Mouse (Mus musculus): ENCODE data around the gene Lacc1. TPM values are rescaled to one million over a fixed set of nuclear protein-coding genes. Genes with fewer than 3 reads are reported as not detected.
A peak's percentile ranks its signal among the peaks of the same experiment; 100 is the strongest.

The Lacc1 gene
- polyA plus RNA-seq (2011; ENCODE audit: insufficient read depth, insufficient read length, low replicate concordance, missing spikeins): 2.1 and 3.0 TPM in 2 replicates

DNA sequence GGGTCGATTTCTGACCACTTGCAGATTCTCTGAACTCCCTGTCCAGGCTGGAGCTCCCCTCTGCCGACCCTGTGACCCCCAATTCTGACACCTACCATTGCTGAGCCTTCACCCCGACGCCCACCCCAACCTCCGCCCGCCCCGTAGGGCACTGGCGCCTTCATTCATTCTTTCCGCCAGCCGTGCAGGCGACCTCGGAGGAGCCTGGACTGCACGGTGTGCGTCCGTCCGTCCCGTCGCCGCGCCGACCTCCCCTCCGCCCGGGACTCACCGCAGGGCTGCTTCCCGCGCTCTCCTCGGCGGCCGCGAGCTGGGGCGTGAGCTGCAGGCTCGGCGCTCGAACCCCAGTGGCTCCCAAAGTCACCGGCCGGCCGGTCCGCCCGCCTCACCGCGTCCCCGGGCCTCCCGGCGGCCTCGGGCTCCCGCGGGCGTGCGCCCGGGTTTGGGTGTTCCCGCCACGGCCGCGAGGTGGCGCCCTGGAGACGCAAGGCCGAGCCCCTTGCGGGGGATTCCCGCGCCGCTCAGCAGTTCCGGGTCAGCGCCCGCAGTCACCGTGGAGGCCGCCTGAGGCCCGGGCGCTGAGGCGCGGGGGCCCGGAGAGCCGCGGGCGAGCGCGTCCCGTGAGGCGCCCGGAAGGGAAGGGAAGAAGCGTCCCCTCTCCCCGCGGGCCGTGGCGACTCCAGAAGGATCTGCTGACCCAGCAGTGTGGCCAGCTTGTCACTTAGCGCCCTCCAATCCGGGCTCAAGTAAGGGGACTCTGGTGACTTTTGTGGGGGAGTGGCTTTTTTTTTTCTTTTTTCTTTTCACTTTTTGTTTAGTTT lies at the start of gene Lacc1, which contains the start of gene Ccdc122:
Gene Lacc1, minus strand, starts transcription at position 679 of the 821 bp plus-strand sequence.
Gene Ccdc122, plus strand, starts transcription at position 547 of the 821 bp plus-strand sequence.
- Histone ChIP-seq H3K27ac (ENCODE audit: control insufficient read depth, insufficient read depth, low read depth, low read length, poor library complexity) (peak within 1 kb of the TSS; percentile 67; the same call in 1 of the 2 replicates), H3K4me3 (replicated peaks; ENCODE audit: control insufficient read depth, low read depth, low read length) (peak within 1 kb of the TSS; percentile 63), H3K4me1 (ENCODE audit: control insufficient read depth, insufficient read depth, low read length) (peaks cover 2% of the 10 kb centered on the region)
- under 1% methylated on average over 81 of the region's 86 CpGs for WGBS
- TF ChIP-seq POLR2A (IDR thresholded peaks at IDR 0.05; ENCODE audit: borderline replicate concordance, control insufficient read depth, low read depth, low read length): peak; percentile 19; the same call in 1 of the 2 replicates
- TF ChIP-seq CTCF (IDR thresholded peaks at IDR 0.05; ENCODE audit: control insufficient read depth, insufficient read depth, low read length): peak; percentile 64

DNA sequence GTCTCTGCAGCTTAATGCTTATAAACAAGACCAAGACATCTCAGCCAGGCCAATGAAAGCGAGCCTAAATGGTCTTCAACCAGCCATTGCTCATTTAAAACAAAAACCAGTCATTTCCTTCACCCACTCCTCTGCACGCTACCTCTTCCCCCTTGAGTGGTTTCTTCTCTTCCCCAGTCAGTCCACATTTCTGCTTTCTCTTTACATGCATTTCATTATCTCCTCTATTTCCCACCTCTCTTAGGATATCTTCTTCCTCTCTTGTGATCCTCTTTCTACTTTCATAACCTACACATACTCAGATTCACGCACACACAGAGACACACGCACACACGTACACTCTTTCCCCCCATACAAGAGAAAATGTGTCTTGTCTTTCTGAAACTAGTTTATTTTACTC lies 44.5 kb upstream of the Lacc1 start:
- no peak overlapping the region for H3K4me3 ChIP-seq (replicated peaks; ENCODE audit: control insufficient read depth, low read depth, low read length)
- WGBS: 65% methylated on average over 5 of the region's 5 CpGs

DNA sequence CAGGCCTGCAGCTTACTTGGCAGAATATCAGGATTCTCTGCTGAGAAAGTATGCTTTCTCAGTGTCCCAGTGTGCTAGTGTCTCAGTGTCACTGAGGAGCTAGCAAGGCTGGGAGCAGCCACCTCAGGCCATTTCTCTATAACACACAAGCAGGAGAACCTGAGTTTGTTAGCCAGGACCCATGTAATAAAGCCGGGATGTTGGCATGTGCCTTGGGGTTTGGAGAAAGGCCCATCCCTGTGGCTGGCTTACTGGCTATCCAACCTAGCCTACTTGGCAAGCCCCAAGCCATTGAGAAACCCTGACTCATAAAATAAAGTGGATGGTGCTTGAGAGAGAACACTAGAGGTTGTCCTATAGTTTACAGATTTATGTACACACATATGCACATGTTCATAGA lies 32.7 kb upstream of the Lacc1 start:
- no peak for TF ChIP-seq CTCF (IDR thresholded peaks at IDR 0.05; ENCODE audit: control insufficient read depth, insufficient read depth, low read length)
- TF ChIP-seq POLR2A (IDR thresholded peaks at IDR 0.05; ENCODE audit: borderline replicate concordance, control insufficient read depth, low read depth, low read length): no peak
- Histone ChIP-seq H3K4me3 (replicated peaks; ENCODE audit: control insufficient read depth, low read depth, low read length) (no peak overlapping the region), H3K27ac (ENCODE audit: control insufficient read depth, insufficient read depth, low read depth, low read length, poor library complexity) (no peak overlapping the region), H3K4me1 (ENCODE audit: control insufficient read depth, insufficient read depth, low read length) (no peaks in the 10 kb centered on the region)
- 81% methylated on average over 1 of the region's 1 CpGs for WGBS

More for the DNA sequence above, 44.5 kb upstream of the Lacc1 start:
- no peak for TF ChIP-seq POLR2A (IDR thresholded peaks at IDR 0.05; ENCODE audit: borderline replicate concordance, control insufficient read depth, low read depth, low read length)
- no peak for TF ChIP-seq CTCF (IDR thresholded peaks at IDR 0.05; ENCODE audit: control insufficient read depth, insufficient read depth, low read length)
- Histone ChIP-seq H3K4me1 (ENCODE audit: control insufficient read depth, insufficient read depth, low read length) (no peaks in the 10 kb centered on the region), H3K27ac (ENCODE audit: control insufficient read depth, insufficient read depth, low read depth, low read length, poor library complexity) (no peak overlapping the region)

DNA sequence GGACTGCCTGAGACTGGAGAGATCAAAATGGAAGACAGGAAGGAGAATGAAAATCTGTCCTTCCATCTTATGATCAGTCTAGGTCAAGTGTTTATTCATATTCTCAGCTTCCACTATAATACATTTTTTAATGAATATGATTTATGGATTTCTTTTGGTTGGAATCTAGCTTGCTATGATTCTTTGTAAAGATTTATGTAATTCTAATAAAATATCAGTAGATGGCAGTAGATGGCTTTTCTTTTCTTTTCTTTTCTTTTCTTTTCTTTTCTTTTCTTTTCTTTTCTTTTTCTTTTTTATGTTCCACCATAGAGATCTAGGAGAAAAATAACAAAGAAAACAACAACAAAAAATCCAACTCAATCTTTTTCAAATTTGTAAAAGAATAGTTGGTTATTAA lies 16.6 kb upstream of the Lacc1 start:
- TF ChIP-seq CTCF (IDR thresholded peaks at IDR 0.05; ENCODE audit: control insufficient read depth, insufficient read depth, low read length): no peak
- no peak for TF ChIP-seq POLR2A (IDR thresholded peaks at IDR 0.05; ENCODE audit: borderline replicate concordance, control insufficient read depth, low read depth, low read length)
- no peaks in the 10 kb centered on the region for H3K4me1 ChIP-seq (ENCODE audit: control insufficient read depth, insufficient read depth, low read length)
- no peak overlapping the region for H3K27ac ChIP-seq (ENCODE audit: control insufficient read depth, insufficient read depth, low read depth, low read length, poor library complexity)
- no peak overlapping the region for H3K4me3 ChIP-seq (replicated peaks; ENCODE audit: control insufficient read depth, low read depth, low read length)

DNA sequence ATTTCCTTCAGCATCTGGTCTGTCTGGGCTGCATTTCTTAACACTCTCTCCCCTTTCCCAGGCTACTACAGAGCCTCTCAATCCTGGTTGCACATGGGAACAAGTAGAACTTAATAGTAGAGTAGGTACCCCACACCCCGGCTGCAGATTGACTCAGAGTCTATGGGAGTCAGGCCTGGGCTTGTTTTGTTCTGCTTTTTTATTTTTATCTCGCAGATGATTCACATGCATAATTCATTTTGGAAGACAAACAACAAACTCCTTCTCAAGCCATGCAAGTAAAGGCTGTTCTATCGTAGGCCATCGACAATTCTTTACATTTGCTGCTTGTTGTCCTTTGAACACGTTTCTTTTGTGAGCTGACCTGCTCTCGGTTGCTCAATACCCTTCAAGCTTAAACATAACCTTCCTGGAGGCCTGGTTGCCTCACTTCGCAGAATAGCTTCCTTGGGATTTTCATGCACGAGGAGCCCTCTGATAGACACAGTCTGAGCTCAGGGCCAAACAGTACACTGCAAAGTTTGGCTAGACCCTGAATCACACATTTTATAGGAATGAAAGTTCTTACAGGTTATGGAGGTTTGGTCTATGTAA lies 1.2 kb upstream of the Lacc1 start:
- TF ChIP-seq CTCF (IDR thresholded peaks at IDR 0.05; ENCODE audit: control insufficient read depth, insufficient read depth, low read length) (no peak), POLR2A (IDR thresholded peaks at IDR 0.05; ENCODE audit: borderline replicate concordance, control insufficient read depth, low read depth, low read length) (no peak)
- 27% methylated on average over 8 of the region's 8 CpGs for WGBS
- no peak overlapping the region for H3K4me3 ChIP-seq (replicated peaks; ENCODE audit: control insufficient read depth, low read depth, low read length)
- no peak overlapping the region for H3K27ac ChIP-seq (ENCODE audit: control insufficient read depth, insufficient read depth, low read depth, low read length, poor library complexity)
- peaks cover 2% of the 10 kb centered on the region for H3K4me1 ChIP-seq (ENCODE audit: control insufficient read depth, insufficient read depth, low read length)

DNA sequence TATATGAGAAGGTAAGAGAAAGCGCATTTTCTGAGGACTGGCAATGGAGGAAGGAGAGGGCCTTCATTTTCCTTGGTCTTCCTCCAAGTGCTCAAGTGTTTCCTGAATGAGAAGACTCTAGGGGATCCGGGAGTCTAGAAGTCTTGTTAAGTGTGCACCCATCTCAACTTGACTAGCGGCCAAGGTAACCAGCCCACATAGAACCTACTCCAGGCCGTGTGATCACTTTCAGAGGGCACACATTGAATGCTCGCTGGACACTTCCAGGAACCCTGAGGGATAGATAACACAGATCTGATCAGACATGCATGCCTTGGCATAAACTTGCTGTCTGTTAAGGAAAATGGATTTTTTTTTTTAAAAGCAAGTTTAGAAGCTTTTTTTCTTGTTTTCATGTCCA lies 626 bp upstream of the Lacc1 start:
- Histone ChIP-seq H3K4me3 (replicated peaks; ENCODE audit: control insufficient read depth, low read depth, low read length) (no peak overlapping the region), H3K27ac (ENCODE audit: control insufficient read depth, insufficient read depth, low read depth, low read length, poor library complexity) (no peak overlapping the region), H3K4me1 (ENCODE audit: control insufficient read depth, insufficient read depth, low read length) (peaks cover 2% of the 10 kb centered on the region)
- TF ChIP-seq POLR2A (IDR thresholded peaks at IDR 0.05; ENCODE audit: borderline replicate concordance, control insufficient read depth, low read depth, low read length) (no peak), CTCF (IDR thresholded peaks at IDR 0.05; ENCODE audit: control insufficient read depth, insufficient read depth, low read length) (no peak)
- 42% methylated on average over 5 of the region's 5 CpGs for WGBS

DNA sequence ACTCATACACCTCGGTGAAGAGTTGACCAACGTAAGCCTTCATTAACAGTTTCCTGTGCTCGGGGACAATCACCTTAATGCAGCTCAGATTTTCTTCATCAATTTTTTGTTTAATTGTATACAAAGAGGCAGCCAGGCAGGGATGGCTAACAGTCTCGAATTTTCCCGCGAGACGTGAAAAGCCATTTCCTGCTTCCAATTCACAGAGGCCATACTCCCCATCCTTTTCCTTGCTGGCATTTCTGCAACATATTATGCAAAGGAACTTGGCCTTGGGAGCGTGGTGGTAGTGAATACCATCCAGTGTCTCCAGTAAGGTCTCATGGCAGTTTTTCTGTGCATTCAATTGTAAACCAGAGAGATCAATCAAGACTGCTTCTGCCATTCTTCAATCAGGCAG lies 1.7 kb downstream of the Lacc1 start:
- no peak for TF ChIP-seq CTCF (IDR thresholded peaks at IDR 0.05; ENCODE audit: control insufficient read depth, insufficient read depth, low read length)
- TF ChIP-seq POLR2A (IDR thresholded peaks at IDR 0.05; ENCODE audit: borderline replicate concordance, control insufficient read depth, low read depth, low read length): no peak
- 85% methylated on average over 8 of the region's 8 CpGs for WGBS
- H3K27ac ChIP-seq (ENCODE audit: control insufficient read depth, insufficient read depth, low read depth, low read length, poor library complexity): no peak overlapping the region
- H3K4me3 ChIP-seq (replicated peaks; ENCODE audit: control insufficient read depth, low read depth, low read length): no peak overlapping the region
- H3K4me1 ChIP-seq (ENCODE audit: control insufficient read depth, insufficient read depth, low read length): peaks cover 2% of the 10 kb centered on the region

DNA sequence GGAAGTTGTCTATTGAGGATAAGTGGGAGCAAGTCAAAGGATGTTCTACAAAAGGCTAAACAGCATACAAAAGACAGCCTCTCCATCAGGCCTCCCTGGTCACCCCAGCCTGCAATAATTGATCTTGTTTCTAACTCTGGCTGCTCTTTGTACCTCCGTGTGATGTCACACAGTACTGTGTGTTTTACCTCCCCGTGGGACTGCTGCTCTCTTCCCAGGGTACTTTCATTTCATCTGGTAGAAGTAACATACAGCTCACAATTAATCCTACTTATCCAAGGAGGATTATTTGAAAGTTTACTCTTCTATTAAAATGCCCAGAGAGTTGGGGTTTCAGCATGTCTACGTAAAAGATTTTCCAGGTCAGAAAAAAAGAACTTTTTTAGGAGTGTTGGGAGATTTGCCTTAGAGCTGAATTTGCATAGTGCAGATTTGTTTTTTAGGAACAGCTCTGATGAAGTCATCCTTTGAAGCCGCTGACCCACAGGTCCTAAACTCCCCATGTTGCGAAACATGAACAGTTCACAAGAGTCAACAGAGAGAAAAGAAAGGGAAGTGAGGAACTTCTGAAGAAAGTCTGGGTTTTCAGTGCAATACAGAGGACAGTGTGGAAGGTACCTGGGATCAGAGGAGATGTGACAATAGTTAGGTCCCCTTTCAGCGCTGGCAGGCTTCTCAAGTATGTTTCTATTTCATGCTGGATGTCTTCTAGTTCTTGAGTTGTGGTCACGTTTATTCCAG lies 2.4 kb downstream of the Lacc1 start:
- H3K27ac ChIP-seq (ENCODE audit: control insufficient read depth, insufficient read depth, low read depth, low read length, poor library complexity): no peak overlapping the region
- 52% methylated on average over 7 of the region's 7 CpGs for WGBS
- peaks cover 2% of the 10 kb centered on the region for H3K4me1 ChIP-seq (ENCODE audit: control insufficient read depth, insufficient read depth, low read length)
- no peak overlapping the region for H3K4me3 ChIP-seq (replicated peaks; ENCODE audit: control insufficient read depth, low read depth, low read length)
- no peak for TF ChIP-seq POLR2A (IDR thresholded peaks at IDR 0.05; ENCODE audit: borderline replicate concordance, control insufficient read depth, low read depth, low read length)
- no peak for TF ChIP-seq CTCF (IDR thresholded peaks at IDR 0.05; ENCODE audit: control insufficient read depth, insufficient read depth, low read length)
